ENCODE assay signal across 10 mouse cellular contexts in the genomic region with DNA sequence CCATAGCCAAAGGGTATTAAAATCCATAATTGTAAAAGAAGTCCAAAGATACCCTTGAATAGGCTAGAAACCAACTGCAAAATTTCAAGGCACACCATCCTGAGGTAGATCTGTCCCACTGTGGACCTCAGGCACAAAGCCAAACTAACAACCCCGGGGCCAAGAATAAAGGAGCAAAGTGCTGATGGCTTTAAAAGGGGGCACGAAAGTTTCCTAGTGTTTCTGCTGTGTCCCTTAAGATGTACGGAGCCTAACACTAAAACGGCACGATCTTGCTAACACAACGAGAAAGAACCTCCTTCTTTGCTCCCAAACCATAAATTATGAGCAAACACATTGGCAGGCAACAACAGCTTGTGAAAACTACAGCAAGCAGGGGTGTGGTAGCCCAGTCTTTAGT. TPM values are rescaled to one million over a fixed set of nuclear protein-coding genes. Genes with fewer than 3 reads are reported as not detected.
DNase-seq lines count a peak whose midpoint lies in the region; ATAC-seq and TF ChIP-seq lines count a peak whose summit lies in the region.
"Had no signal": no experiment of that assay in that cellular context is flagged by ENCODE, and none has a peak within 500 bp of the region (broad histone marks: within the 10 kb centered on the region; RNA-seq: fewer than 3 reads in every experiment).

No protein-coding gene starts in this region.

- no peaks in the 10 kb centered on the region; the same call in 1 of the 2 replicates for H3K79me2 ChIP-seq in CH12.LX (replicated peaks; ENCODE audit: control insufficient read depth, extremely low read depth, insufficient read depth, poor library complexity, severe bottlenecking)

- no peak for DNase-seq in heart, postnatal 4 days
- DNase-seq in CH12.LX (ENCODE audit: extremely low read depth), result no peak
- no peak for DNase-seq in forebrain, embryonic 14.5 days (ENCODE audit: low spot score)
- no peak for DNase-seq in liver, embryonic 11.5 days (ENCODE audit: low spot score)
- no peak for DNase-seq in frontal cortex, postnatal 10 days (ENCODE audit: low spot score in 2 of 2)
- DNase-seq in right cerebral cortex, adult 18-20 months, result no peak
- DNase-seq: layer of hippocampus, postnatal 36 days; thymus, postnatal 36 days had no signal

- ATAC-seq in heart, embryonic 14.5 days (ENCODE audit: insufficient number of reproducible peaks, insufficient read depth, low FRiP score, low read depth), result no peak
- ATAC-seq in forebrain, embryonic 14.5 days, result no peak
- ATAC-seq in liver, embryonic 11.5 days (replicated peaks; ENCODE audit: low FRiP score), result no peak
- ATAC-seq in megakaryocyte-erythroid progenitor cell, adult 5-6 weeks (replicated peaks; ENCODE audit: low FRiP score, low TSS enrichment, poor library complexity, severe bottlenecking), result no peak

- TF ChIP-seq EP300 in CH12.LX (IDR thresholded peaks at IDR 0.05; ENCODE audit: low read length), result no peak

- TF ChIP-seq POLR2A in CH12.LX (IDR thresholded peaks at IDR 0.05; ENCODE audit: low read depth, low read length), result no peak

- in situ Hi-C loops in CH12.LX (cut with MboI; ENCODE audit: low pct_ligation_motif_present, low pct_unique_long_range_greater_than_20kb, low sequenced_read_pairs), result loop anchor here (25.0 kb wide), 1 partner anchor 371 kb away; no protein-coding TSS in a partner anchor

- H3K4me3 ChIP-seq in heart, embryonic 14.5 days (ENCODE audit: control insufficient read depth in 1 of 2, insufficient read depth in 1 of 2, low read depth in 1 of 2, low read length in 2 of 2), result peak overlapping the region in 1 of 2 experiments; percentile 84; a peak in 1 of 4 replicates
- H3K4me3 ChIP-seq in CH12.LX (replicated peaks in 1 of 3; ENCODE audit: low read depth in 2 of 3, low read length in 2 of 3, poor library complexity in 1 of 3), result no peak overlapping the region
- H3K4me3 ChIP-seq in forebrain, embryonic 14.5 days (ENCODE audit: low read depth, low read length), result no peak overlapping the region
- H3K4me3 ChIP-seq in liver, embryonic 11.5 days (ENCODE audit: low read depth, low read length), result no peak overlapping the region

- H3K36me3 ChIP-seq in heart, embryonic 14.5 days (ENCODE audit: control insufficient read depth, insufficient read depth, low read length), result peaks cover 19% of the 10 kb centered on the region
- peaks cover 4 to 18% of the 10 kb centered on the region in 2 experiments for H3K36me3 ChIP-seq in CH12.LX (replicated peaks in 1 of 2; ENCODE audit: control insufficient read depth in 1 of 2, insufficient read depth in 1 of 2, low read length in 1 of 2)
- H3K36me3 ChIP-seq in forebrain, embryonic 14.5 days (ENCODE audit: control insufficient read depth, insufficient read depth, low read length), result no peaks in the 10 kb centered on the region
- no peaks in the 10 kb centered on the region for H3K36me3 ChIP-seq in liver, embryonic 11.5 days (ENCODE audit: control insufficient read depth, insufficient read depth, low read length)

- 73% methylated on average over 6 of the region's 6 CpGs for WGBS in heart, embryonic 14.5 days
- WGBS in forebrain, embryonic 14.5 days, result 85% methylated on average over 6 of the region's 6 CpGs
- WGBS in liver, embryonic 11.5 days, result 83% methylated on average over 6 of the region's 6 CpGs

- H3K27me3 ChIP-seq in heart, embryonic 14.5 days (ENCODE audit: control insufficient read depth, insufficient read depth, low read length), result no peaks in the 10 kb centered on the region
- H3K27me3 ChIP-seq in CH12.LX (replicated peaks), result peaks cover 1% of the 10 kb centered on the region
- no peaks in the 10 kb centered on the region for H3K27me3 ChIP-seq in forebrain, embryonic 14.5 days (replicated peaks; ENCODE audit: control insufficient read depth, insufficient read depth, low read length)
- H3K27me3 ChIP-seq in liver, embryonic 11.5 days (replicated peaks; ENCODE audit: control insufficient read depth, insufficient read depth, low read length), result no peaks in the 10 kb centered on the region

- peak overlapping the region; percentile 86 for H3K4me2 ChIP-seq in heart, embryonic 14.5 days (ENCODE audit: low read length)
- peak overlapping the region; percentile 86; the same call in 1 of the 2 replicates for H3K4me2 ChIP-seq in CH12.LX (ENCODE audit: insufficient read depth, low read depth, poor library complexity, severe bottlenecking)
- H3K4me2 ChIP-seq in forebrain, embryonic 14.5 days (ENCODE audit: low read length), result peak overlapping the region; percentile 88; the same call in 1 of the 2 replicates
- peak overlapping the region; percentile 98 for H3K4me2 ChIP-seq in liver, embryonic 11.5 days

- no peak for TF ChIP-seq CTCF in CH12.LX (conservative IDR thresholded peaks at IDR 0.05 in 1 of 2, IDR thresholded peaks at IDR 0.05 in 1 of 2; ENCODE audit: low read depth in 2 of 2, low read length in 2 of 2)

- TF ChIP-seq RAD21 in CH12.LX (IDR thresholded peaks at IDR 0.05; ENCODE audit: low read depth, low read length), result no peak

- dilution Hi-C loops in CH12.LX (cut with MboI; ENCODE audit: extremely low pct_ligation_motif_present, extremely low pct_unique_long_range_greater_than_20kb, low sequenced_read_pairs), result no loop called here

- no peaks in the 10 kb centered on the region for H3K9me3 ChIP-seq in heart, embryonic 14.5 days (ENCODE audit: control insufficient read depth, low read length)
- H3K9me3 ChIP-seq in CH12.LX (replicated peaks; ENCODE audit: low read length), result no peaks in the 10 kb centered on the region
- no peaks in the 10 kb centered on the region for H3K9me3 ChIP-seq in forebrain, embryonic 14.5 days (replicated peaks; ENCODE audit: control insufficient read depth, low read length)
- H3K9me3 ChIP-seq in liver, embryonic 11.5 days (ENCODE audit: control insufficient read depth, low read length), result no peaks in the 10 kb centered on the region

- peak overlapping the region; percentile 88 for H3K9ac ChIP-seq in heart, embryonic 14.5 days (ENCODE audit: low read length)
- no peak overlapping the region for H3K9ac ChIP-seq in CH12.LX (ENCODE audit: insufficient read depth, low read depth)
- H3K9ac ChIP-seq in forebrain, embryonic 14.5 days (ENCODE audit: low read length), result no peak overlapping the region
- H3K9ac ChIP-seq in liver, embryonic 11.5 days (ENCODE audit: low read depth, low read length), result no peak overlapping the region

- peaks cover 11 to 24% of the 10 kb centered on the region in 2 experiments for H3K4me1 ChIP-seq in heart, embryonic 14.5 days (ENCODE audit: control insufficient read depth in 2 of 2, insufficient read depth in 2 of 2, low read length in 2 of 2)
- peaks cover 0 to 28% of the 10 kb centered on the region in 2 experiments; a peak in 3 of 4 replicates for H3K4me1 ChIP-seq in CH12.LX (ENCODE audit: control insufficient read depth in 1 of 2, insufficient read depth in 2 of 2)
- H3K4me1 ChIP-seq in forebrain, embryonic 14.5 days (ENCODE audit: control insufficient read depth, insufficient read depth, low read length), result peaks cover 5% of the 10 kb centered on the region; the same call in 1 of the 2 replicates
- H3K4me1 ChIP-seq in liver, embryonic 11.5 days (replicated peaks; ENCODE audit: control insufficient read depth, insufficient read depth, low read length), result peaks cover 9% of the 10 kb centered on the region

- H3K27ac ChIP-seq in heart, embryonic 14.5 days (replicated peaks in 1 of 2; ENCODE audit: control insufficient read depth in 1 of 2, insufficient read depth in 1 of 2, low read depth in 2 of 2, low read length in 2 of 2), result no peak overlapping the region
- no peak overlapping the region for H3K27ac ChIP-seq in CH12.LX (ENCODE audit: insufficient read depth, low read depth)
- no peak overlapping the region for H3K27ac ChIP-seq in forebrain, embryonic 14.5 days (ENCODE audit: low read depth, low read length)
- no peak overlapping the region for H3K27ac ChIP-seq in liver, embryonic 11.5 days (ENCODE audit: low read depth, low read length)

TF ChIP-seq in CH12.LX, 34 proteins besides CTCF, POLR2A, EP300 and RAD21 (continues in another document):
- TF ChIP-seq JUN (IDR thresholded peaks at IDR 0.05; ENCODE audit: insufficient read depth, low read depth, low read length) (no peak), ZC3H11A (IDR thresholded peaks at IDR 0.05; ENCODE audit: low read depth, low read length) (no peak), POLR2AphosphoS2 (IDR thresholded peaks at IDR 0.05; ENCODE audit: low read depth, low read length) (no peak), UBTF (IDR thresholded peaks at IDR 0.05; ENCODE audit: low read depth, low read length) (no peak), NELFE (IDR thresholded peaks at IDR 0.05; ENCODE audit: low read depth, low read length) (no peak), MAFK (IDR thresholded peaks at IDR 0.05; ENCODE audit: insufficient replicate concordance, low read length) (no peak), NRF1 (IDR thresholded peaks at IDR 0.05; ENCODE audit: low read depth, low read length) (no peak), SMC3 (IDR thresholded peaks at IDR 0.05; ENCODE audit: low read depth, low read length) (no peak), JUND (conservative IDR thresholded peaks at IDR 0.05; ENCODE audit: low read depth, low read length) (no peak), BHLHE40 (IDR thresholded peaks at IDR 0.05; ENCODE audit: low read depth, low read length) (no peak), USF1 (IDR thresholded peaks at IDR 0.05; ENCODE audit: low read depth, low read length) (no peak)

RNA-seq across cellular contexts. Expression of a gene that starts 1.6 kb away (rescaled TPM):
- polyA plus RNA-seq in heart, embryonic 14.5 days (2014; fragmentation: Nextera tagmentation; extraction: Ambion mirVana), result 21.4 and 23.1 TPM in 2 replicates
- 10 to 100 TPM; 34.6 to 36.9 TPM for total RNA-seq in heart, postnatal 4 days (2021)
- total RNA-seq in CH12.LX (2012; rRNA removed), result 4.7 and 5.7 TPM in 2 replicates
- total RNA-seq in CH12.LX (2014; rRNA removed), result 6.3 TPM in 2 replicates
- 10.8 and 12.5 TPM in 2 replicates for polyA plus RNA-seq in CH12.LX (2012; ENCODE audit: insufficient read length, low read depth)
- 7.2 and 7.6 TPM in 2 replicates for polyA plus RNA-seq in forebrain, embryonic 14.5 days (2014; fragmentation: Nextera tagmentation; extraction: Ambion mirVana)
- polyA plus RNA-seq in liver, embryonic 11.5 days (2014; fragmentation: Nextera tagmentation; extraction: Ambion mirVana), result 12.0 and 12.7 TPM in 2 replicates
- 17.0 and 21.1 TPM in 2 replicates for total RNA-seq in megakaryocyte-erythroid progenitor cell, adult 5-6 weeks (2014; fragmentation: Nextera tagmentation)
- 10.9 and 14.2 TPM in 2 replicates for total RNA-seq in megakaryocyte-erythroid progenitor cell, adult 5-6 weeks (2017)

RNA-seq across cellular contexts. Expression of a gene that starts 57.2 kb away (rescaled TPM):
- polyA plus RNA-seq in heart, embryonic 14.5 days (2014; fragmentation: Nextera tagmentation; extraction: Ambion mirVana), result 2.6 TPM in 2 replicates
- total RNA-seq in heart, postnatal 4 days (2021), result under 1 TPM; 0.36 to 0.50 TPM
- total RNA-seq in CH12.LX (2012; rRNA removed) (not detected in 2 replicates), CH12.LX (2014; rRNA removed) (not detected in 2 replicates)
- polyA plus RNA-seq in CH12.LX (2012; ENCODE audit: insufficient read length, low read depth), result not detected in 2 replicates
- 35.0 and 46.6 TPM in 2 replicates for polyA plus RNA-seq in forebrain, embryonic 14.5 days (2014; fragmentation: Nextera tagmentation; extraction: Ambion mirVana)
- 0.45 and 1.3 TPM in 2 replicates for polyA plus RNA-seq in liver, embryonic 11.5 days (2014; fragmentation: Nextera tagmentation; extraction: Ambion mirVana)
- not detected in 2 replicates for total RNA-seq in megakaryocyte-erythroid progenitor cell, adult 5-6 weeks (2014; fragmentation: Nextera tagmentation)
- total RNA-seq in megakaryocyte-erythroid progenitor cell, adult 5-6 weeks (2017), result not detected in 2 replicates
